Mouse (Mus musculus): ENCODE results near the gene B3galt4.
"Not testable (repeated sequence)": the region's sequence is repeated elsewhere in the genome, so short reads cannot be mapped to it uniquely, and the experiment has no call there.

The B3galt4 gene

DNA sequence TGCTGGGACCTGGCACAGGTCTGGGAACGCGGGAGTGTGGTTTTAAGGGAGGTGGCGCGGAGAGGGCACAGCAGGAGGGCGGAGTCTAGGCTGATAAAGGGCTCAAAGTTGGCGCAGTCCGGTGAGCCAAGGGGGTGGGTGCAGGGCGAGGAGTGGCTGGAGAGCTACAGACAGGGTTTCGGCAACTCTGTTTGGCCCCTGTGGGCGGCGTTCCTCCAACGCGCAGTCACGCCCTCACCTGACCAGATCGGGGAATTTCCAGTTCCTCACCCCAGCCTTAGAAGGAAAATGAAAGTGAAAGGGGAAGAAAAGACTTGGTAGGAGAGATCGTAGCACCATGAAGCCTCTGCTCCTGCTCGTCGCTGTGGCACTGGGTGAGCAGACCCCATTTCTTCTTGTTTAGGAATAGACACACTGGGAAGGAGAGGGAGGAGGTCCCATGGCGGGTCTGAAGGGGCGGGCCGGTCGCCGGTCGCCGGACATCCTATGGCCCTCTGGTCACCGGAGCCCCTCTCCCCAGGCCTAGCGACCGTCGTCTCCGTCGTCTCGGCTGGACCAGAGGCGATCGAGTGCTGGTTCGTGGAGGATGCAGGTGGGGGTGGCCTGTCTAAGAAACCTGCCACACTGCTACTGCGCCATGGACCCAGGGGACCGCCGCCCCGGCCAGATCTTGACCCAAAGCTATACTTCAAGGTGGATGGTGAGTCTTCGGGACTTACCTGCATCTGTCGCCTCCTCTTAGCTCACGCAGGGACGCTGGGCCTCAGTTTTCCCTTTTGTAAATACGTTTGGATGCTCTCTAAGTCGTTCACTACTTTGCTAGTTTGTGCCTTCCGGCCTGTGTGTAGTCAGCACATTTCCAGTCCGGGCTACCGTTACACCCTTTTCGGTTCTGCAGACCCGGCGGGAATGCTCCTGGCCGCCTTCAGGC lies 31.7 kb downstream of the B3galt4 start:
- DNase-seq, result peak; percentile 85

DNA sequence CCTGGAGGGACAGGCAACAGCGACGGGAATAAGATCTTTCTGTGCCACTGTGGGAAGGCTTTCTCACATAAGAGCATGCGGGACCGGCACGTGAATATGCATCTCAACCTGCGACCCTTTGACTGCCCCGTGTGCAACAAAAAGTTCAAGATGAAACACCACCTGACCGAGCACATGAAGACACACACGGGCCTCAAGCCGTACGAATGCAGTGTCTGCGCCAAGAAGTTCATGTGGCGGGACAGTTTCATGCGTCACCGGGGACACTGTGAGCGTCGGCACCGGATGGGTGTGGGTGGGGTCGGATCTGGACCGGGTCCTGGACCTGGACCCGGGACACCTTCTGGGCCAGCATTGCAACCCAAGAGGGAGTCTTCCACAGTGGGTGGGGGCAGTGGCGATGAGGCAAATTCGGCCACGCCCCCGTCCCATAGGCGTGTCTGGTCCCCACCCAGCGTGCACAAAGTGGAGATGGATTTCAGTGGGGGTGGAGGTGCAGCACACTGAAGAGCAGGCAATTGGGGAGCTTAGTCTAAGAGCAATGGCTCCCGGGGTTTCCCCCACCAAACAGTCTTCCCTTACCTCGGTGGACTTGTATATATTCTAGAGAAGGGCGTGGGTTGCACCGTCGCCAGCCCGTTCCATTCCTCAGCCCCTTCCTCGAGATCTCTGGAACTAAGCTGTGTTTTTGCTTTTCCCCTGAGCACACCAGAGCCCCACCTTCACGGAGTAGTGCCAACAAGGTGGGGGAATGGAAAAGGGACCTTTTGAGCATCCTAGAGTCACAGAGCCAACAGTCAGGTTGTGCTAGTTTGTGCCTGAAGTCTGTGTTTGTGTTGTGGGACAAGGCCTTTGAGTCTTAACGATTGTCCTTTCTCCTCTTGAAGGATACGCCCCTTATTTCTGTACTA lies 32.7 kb downstream of the B3galt4 start:
- peak; percentile 72 for DNase-seq

DNA sequence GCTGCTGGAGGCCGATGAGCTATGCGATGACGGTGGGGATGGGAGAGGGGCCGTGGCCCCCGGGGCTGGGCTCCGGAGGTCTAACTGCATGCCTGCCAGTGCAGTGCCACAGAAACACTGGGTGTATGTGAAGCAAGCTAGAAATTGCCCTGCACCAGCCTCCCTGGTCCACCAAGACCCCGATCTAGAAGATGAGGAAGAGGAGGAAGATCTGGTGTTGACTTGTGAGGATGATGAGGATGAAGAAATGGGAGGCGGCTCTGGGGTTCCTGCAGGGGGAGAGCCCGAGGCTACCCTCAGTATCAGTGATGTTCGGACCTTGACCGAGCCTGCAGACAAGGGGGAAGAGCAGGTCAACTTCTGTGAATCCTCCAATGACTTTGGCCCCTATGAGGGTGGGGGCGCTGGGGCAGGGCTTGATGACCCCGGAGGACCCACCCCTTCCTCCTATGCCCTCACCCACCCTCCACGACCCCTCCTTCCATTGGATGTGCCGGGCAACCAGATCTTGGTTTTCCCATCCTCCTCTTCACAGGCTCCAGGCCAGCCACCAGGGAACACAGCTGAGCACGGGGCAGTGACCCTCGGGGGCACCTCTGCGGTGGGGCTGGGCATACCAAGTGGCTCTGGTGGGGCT lies 33.5 kb downstream of the B3galt4 start:
- DNase-seq, result peak; percentile 67

DNA sequence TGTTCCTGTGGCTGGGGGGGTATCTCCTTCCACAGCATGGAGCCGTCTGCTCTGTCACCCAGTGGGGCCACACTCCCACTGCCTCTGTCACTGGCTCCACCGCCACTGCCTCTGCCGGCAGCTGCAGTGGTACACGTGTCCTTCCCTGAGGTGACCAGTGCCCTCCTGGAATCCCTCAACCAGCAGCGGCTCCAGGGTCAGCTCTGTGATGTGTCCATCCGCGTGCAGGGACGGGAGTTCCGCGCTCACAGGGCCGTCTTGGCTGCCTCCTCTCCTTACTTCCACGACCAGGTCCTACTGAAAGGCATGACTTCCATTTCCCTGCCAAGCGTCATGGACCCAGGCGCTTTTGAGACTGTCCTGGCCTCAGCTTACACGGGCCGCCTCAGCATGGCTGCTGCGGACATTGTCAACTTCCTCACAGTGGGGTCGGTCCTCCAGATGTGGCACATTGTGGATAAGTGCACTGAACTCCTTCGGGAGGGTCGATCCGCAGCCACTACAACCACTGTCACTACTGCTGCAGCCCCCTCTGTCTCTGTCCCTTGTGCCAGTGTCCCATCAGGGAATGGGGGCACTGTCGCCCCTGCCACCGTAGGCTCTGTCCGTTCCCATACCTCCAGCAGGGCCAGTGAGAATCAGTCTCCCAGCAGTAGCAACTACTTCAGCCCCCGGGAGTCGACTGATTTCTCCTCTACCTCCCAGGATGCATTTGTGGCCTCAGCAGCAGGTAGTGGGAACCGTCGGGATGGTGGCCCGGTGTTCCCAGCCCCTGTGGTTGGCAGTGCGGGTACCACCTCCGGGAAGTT lies 34.2 kb downstream of the B3galt4 start:
- peak; percentile 74 for DNase-seq

DNA sequence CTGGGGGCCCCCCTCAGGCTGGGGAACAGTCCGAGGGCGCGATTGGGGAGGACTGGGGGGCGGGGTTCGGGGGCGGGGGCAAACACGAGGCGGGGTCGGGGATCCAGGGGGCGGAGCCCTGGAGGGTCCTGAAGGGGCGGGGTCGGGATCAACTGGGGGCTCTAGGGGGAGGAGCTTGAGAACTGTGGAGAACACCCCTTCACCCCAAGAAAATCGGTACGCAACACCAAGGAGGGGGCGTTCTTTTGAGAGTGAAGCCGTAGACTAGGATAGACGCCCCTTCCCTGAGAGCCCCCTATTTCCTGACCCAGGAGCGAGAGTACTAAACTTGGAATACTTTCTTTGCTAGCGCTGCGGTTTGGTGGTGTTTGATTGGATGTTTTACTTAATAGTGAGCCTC lies 35.0 kb downstream of the B3galt4 start:
- peak; percentile 76 for DNase-seq

DNA sequence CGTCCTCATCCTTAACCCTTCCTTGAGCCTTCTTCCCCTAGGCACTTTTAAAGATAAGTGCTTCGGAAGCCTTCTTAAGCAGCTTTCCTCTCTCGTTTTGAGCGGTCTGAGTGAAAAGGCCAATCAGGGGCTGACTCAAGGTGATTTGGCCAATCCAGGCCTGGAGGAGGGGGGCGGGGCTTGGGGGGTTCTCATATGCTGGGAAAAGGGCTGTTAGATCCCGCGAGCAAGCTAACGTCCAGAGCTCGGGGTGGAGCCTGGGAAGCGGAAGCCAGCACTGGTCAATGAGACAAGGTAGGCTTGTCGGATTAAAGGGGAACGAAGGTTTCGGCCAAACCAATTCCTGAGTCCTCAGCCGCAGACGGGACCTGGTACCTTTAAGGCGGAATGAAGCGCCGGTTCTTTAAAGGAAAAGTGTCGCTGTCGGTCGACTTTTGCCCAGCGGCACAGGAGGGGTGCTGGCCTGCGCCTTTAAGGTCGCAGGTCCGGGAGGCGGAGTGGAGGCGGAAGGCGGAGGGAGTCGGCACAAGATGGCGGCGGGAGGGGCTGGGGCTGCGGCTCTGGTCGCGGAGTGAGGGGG lies 35.5 kb downstream of the B3galt4 start, which contains the start of the genes Tapbp and Zbtb22:
Tapbp (plus strand) TSS at position 229 of the 580 bp plus-strand sequence.
Zbtb22 (plus strand) TSS at position 234 of the 580 bp plus-strand sequence.
- peak; percentile 99 for DNase-seq

DNA sequence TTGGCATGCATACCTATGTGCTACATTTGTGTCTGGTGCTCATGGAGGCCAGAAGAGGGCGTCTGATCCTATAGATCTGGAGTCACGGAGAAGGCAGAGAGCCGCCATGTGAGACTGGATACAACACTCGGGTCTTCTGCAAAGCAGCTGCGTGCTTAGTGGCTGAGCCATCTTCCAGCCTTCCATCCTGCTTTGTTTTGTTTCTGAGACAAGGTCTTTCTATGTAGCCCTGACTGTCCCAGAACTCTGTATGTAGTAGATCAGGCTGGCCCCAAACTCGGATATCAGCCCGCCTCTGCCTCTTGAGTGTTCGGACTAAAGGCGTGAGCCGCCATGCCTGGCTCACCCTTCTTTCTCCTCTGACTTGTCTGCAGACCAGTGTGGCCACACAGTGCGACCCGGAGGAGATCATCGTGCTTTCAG lies 36.3 kb downstream of the B3galt4 start:
- DNase-seq, result peak; percentile 65

DNA sequence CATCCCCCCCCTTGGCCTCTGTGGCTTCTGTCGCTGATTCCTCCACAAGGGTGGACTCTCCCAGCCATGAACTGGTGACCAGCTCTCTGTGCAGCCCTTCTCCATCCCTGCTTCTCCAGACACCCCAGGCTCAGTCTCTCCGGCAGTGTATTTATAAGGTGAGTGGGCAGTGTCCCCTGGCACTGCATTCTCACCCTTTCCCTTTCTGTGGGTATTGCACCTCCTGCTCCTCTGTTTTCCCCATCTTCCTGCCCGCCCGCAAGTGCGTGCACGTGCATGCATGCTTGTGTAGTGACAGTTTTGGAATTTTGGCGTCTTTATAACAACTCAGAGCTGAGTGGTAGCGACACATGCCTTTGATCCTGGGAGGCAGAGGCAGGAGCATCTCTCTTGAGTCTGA lies 37.4 kb downstream of the B3galt4 start:
- DNase-seq, result peak; percentile 47

DNA sequence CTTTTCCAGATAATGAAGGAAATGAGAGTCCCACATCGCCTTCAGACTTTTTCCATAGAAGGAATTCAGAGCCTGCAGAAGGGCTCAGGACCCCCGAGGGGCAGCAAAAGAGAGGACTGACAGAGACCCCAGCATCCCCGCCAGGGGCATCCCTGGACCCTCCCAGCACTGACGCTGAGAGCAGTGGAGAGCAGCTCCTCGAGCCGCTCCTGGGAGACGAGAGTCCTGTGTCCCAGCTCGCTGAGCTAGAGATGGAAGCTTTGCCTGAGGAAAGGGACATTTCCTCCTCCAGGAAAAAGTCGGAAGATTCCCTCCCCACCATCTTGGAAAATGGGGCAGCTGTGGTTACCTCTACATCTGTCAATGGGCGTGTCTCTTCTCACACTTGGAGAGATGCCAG lies 38.0 kb downstream of the B3galt4 start:
- DNase-seq, result peak; percentile 60

DNA sequence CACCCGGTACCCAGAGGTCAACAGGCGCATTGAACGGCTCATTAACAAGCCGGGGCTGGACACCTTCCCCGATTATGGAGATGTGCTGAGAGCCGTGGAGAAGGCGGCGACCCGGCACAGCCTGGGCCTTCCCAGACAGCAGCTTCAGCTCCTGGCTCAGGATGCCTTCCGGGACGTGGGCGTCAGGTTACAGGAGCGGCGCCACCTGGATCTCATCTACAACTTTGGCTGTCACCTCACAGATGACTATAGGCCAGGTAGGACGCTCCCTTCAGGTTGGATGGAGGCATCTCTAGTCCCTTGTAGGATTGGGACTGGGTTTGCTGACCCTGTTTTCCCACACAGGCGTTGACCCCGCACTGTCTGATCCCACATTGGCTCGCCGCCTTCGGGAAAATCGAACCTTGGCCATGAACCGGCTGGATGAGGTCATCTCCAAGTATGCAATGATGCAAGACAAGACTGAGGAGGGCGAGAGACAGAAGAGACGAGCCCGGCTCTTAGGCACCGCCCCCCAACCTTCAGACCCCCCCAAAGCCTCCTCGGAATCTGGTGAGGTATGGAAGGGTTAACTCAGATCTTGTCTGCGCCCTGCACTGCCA lies 39.4 kb downstream of the B3galt4 start:
- peak; percentile 58 for DNase-seq

DNA sequence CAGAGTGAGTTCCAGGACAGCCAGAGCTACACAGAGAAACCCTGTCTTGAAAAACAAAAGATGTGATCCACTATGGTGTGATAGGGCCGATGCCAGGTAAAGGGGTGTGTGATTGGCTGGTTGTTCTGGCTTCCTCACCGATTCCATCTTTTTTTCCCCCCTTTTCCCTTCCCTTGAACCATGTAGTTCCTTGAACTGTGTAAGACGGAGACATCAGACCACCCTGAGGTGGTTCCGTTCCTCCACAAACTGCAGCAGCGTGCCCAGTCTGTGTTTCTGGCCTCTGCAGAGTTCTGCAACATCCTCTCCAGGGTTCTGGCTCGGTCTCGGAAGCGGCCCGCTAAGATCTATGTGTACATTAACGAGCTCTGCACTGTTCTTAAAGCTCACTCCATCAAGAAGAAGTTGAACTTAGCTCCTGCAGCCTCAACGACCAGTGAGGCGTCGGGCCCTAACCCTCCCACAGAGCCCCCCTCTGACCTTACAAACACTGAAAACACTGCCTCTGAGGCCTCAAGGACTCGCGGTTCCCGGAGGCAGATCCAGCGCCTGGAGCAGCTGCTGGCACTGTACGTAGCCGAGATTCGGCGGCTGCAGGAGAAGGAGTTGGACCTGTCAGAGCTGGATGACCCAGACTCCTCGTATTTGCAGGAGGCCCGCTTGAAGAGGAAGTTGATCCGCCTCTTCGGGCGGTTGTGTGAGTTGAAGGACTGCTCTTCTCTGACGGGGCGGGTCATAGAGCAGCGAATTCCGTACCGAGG lies 40.1 kb downstream of the B3galt4 start:
- peak; percentile 57 for DNase-seq

DNA sequence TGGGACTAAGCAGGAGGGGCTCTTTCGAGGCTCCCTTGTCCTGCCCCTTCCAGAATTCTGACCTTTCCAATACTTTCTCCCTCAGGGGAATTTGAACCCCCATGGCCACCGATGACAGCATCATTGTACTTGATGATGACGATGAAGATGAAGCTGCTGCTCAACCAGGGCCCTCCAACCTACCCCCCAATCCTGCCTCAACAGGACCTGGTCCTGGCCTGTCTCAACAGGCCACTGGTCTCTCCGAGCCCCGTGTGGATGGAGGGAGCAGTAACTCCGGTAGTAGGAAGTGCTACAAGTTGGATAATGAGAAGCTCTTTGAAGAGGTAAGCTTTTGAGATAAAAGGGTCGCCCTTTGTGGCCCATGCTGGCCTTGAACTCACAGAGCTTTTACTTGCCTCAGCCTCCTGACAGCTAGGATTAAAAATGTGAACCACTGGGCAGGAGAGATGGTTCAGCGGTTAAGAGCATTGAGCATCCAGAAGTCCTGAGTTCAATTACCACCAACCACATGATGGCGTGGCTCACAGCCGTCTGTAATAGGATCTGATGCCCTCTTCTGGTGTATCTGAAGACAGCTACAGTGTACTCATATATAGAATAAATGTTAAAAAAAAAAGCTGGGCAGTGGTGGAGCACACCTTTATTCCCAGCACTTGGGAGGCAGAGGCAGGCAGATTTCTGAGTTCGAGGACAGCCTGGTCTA lies 40.8 kb downstream of the B3galt4 start:
- peak; percentile 60 for DNase-seq

DNA sequence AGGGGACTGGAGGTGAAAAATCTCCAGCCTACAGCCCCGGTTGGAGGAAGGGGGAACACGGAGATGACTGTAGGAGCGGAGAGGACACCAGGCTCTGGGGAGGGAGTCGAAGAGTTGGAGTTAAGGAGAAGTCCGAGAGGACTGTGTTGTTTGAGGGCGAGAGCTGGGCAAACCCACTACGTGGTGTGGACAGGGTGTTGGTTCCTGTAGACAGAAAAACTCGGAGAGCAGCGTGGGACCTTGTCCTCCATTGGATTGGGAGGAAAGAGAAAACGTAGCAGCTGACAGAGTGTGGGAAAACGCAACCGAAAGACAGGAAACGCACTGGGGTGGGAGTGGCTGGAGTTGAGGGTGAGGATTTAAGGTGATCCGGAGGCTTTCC lies 41.4 kb downstream of the B3galt4 start:
- DNase-seq, result no peak

DNA sequence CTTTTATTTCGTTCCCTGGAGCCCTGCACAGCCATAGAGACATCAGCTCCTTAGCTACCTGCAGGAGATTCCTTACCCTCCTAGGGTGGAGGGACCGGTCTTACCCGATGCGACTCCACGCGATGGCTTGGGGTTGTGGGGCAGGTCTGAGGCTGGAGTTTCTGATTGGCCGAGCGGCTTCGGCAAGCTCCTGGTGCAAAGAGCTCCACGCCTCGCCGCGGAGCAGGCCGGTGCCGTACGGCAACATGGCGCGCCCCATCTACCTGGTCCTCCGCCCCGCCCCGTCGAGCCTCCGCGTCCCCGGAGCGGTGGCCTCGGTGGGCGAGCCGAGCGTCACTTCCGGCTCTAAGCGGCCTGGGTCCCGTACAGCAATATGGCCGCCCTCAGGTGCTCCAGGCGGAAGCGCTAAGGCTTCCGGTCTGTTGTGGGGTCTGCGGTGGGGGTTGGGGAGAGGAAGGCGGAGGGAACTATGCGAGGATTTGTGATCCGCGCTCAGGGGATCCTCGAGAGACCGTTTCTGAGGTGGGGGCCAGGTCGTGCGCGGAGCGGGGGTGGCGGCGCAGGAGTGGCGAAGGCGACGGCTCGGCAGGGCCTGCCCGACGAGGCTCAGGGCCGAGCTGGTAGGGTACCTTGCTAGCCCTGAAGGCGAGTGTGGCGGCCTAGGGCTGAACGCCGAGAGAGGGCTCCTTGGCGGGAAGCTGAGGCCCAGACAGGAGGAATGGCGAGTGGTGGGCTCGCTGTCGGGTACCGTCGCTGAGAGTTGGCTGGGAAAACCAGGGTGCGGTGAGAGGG lies 42.0 kb downstream of the B3galt4 start, which contains the start of gene Daxx:
Daxx (plus strand) TSS at position 338 of the 792 bp plus-strand sequence.
- DNase-seq, result peak; percentile 99

DNA sequence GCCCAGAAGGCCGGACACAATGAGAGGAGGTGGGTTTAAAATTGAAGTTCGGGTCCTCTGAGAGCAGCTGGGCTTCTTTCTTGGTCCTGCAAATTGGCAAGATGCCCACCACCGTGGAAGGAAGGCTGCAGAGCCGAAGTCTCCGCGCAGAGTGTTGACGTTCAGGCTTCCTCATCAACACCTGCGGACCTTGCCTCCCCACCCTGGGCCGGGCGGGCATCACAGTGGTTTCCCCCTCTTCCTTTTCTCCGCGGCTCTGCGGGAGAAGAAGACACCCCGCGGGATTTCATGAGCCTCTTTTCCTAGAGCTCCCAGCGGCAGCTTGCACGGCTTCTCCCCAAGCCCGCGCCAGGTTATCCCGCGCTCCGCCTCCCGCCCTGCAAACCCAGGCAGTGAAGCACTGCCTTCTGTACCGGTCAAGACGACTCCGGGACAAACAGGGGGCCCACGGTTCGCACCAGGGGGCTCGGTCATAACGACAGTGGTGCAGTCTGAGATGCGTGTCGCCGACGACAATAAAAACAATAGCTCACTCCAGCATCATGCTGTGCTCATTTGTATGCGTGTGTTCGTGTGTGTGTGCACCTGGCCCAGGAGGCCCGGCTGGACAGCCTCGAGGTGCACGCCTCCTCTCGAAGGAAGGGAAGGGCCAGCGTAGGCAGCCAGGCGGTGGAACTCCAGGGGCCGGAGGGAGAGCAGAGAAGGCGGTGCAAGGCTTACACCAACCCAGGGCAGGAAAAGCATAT lies 42.8 kb downstream of the B3galt4 start:
- peak; percentile 85 for DNase-seq

DNA sequence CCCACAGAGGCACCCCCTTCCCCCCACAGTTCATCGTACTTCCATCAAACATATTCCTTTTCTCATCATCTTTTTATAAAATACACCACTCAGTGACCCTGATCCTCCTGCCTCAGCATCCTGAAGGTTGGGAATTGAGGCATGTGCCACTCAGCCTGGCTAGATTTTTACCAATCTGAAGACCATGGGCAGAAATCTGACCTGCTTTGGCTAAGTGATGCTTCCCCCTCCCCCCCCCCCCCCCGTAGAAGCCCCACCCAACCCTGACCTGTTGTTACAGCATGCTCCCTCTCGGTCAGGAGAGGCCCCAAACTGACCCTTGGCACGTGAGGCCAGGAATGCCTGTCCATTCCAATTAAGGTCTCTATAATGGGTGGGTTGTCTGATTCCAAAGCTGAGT lies 46.5 kb downstream of the B3galt4 start, which contains the start of gene Platr17:
Platr17 (plus strand) TSS at position 301 of the 400 bp plus-strand sequence.
- not testable (repeated sequence) for DNase-seq

DNA sequence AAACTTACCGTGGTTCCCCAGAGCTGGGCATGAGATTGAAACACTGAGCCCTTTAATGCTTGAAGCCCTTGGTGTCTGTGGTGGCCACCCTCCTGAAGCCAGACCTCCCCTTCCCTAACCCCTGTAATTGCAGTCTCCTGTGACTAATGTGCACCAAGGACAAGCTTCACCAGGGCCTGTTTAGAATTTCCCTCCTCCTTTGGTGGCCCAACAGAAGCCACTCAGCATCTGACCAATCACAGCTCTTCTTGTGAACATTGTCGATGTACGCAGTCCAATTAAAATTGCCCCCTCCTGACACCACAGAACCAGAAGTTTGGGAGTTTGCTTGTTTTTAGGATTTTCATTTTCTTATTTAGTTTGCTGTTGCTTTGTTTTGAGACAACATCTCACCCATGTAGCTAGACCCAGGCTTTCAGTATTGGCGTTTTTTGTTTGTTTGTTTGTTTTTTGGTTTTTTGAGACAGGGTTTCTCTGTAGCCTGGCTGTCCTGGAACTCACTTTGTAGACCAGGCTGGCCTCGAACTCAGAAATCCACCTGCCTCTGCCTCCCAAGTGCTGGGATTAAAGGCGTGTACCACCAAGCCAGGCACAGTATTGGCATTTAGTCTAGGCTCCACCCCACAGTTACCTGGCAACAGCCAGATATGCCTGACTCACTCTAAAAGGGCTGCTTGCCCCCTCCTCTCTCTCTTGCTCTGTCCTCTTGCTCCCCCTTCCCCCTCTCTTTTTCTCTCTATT lies 47.2 kb downstream of the B3galt4 start:
- DNase-seq, result not testable (repeated sequence)

All from cerebellum, adult 9-11 months (tissue).